23 mouse cellular contexts compared by ENCODE assay signal in genomic region chr3:17825254-17825890, GRCm38 (mm10).
"Had no signal": no experiment of that assay in that cellular context is flagged by ENCODE, and none has a peak within 500 bp of the region (broad histone marks: within the 10 kb centered on the region; RNA-seq: fewer than 3 reads in every experiment).

No protein-coding gene starts in this region.

- DNase-seq: kidney, postnatal 25 days; layer of hippocampus, adult 9-11 months; liver; lung, adult 18-20 months; lung, postnatal 10 days; right cerebral cortex, adult 18-20 months; right cerebral cortex, postnatal 14 days; right cerebral cortex, postnatal 4 days; thymus, adult 2 months; thymus, postnatal 14 days; thymus, postnatal 4 days had no signal

- H3K9me3 ChIP-seq: limb, embryonic 10.5 days; limb, embryonic 13.5 days; liver, embryonic 12.5 days; liver, embryonic 15.5 days; lung, embryonic 15.5 days; megakaryocyte, embryonic 14.5 days; neural tube, embryonic 12.5 days; neural tube, embryonic 15.5 days had no signal

- H3K4me3 ChIP-seq: layer of hippocampus, adult 2 months; limb, embryonic 10.5 days; limb, embryonic 13.5 days; liver, embryonic 12.5 days; liver, embryonic 15.5 days; lung, embryonic 15.5 days; megakaryocyte, embryonic 14.5 days; neural tube, embryonic 12.5 days; neural tube, embryonic 15.5 days had no signal

- H3K4me1 ChIP-seq: limb, embryonic 10.5 days; limb, embryonic 13.5 days; liver, embryonic 12.5 days; liver, embryonic 15.5 days; lung, embryonic 15.5 days; megakaryocyte, embryonic 14.5 days; neural tube, embryonic 12.5 days; neural tube, embryonic 15.5 days had no signal

- H3K27ac ChIP-seq: kidney, postnatal 0 days; layer of hippocampus, adult 2 months; limb, embryonic 10.5 days; limb, embryonic 13.5 days; liver, embryonic 12.5 days; liver, embryonic 15.5 days; lung, embryonic 15.5 days; neural tube, embryonic 12.5 days; neural tube, embryonic 15.5 days; stomach, postnatal 0 days had no signal

- H3K36me3 ChIP-seq: limb, embryonic 10.5 days; limb, embryonic 13.5 days; liver, embryonic 12.5 days; liver, embryonic 15.5 days; lung, embryonic 15.5 days; neural tube, embryonic 12.5 days; neural tube, embryonic 15.5 days had no signal

- H3K27me3 ChIP-seq: limb, embryonic 13.5 days; liver, embryonic 12.5 days; liver, embryonic 15.5 days; lung, embryonic 15.5 days; megakaryocyte, embryonic 14.5 days; neural tube, embryonic 12.5 days; neural tube, embryonic 15.5 days had no signal

- ATAC-seq: intestine, postnatal 0 days; liver, embryonic 12.5 days had no signal

- H3K4me2 ChIP-seq: limb, embryonic 13.5 days; liver, embryonic 12.5 days; liver, embryonic 15.5 days; lung, embryonic 15.5 days; neural tube, embryonic 12.5 days; neural tube, embryonic 15.5 days had no signal

- H3K9ac ChIP-seq: limb, embryonic 13.5 days; liver, embryonic 12.5 days; liver, embryonic 15.5 days; lung, embryonic 15.5 days; neural tube, embryonic 12.5 days; neural tube, embryonic 15.5 days had no signal
